Mouse (Mus musculus) brain, embryonic 14.5 days (tissue): ENCODE data around the gene Stk38.

ENCODE experiments used
- CTCF ChIP-seq: fragments of 200-500 bp; IDR thresholded peaks from 2 replicates; pipeline ENCODE4 v1.5.1; 2012; ENCODE audit warnings: inconsistent platforms, mild to moderate bottlenecking, moderate library complexity, borderline replicate concordance; ENCODE audit not compliant: insufficient read depth, insufficient read length; ENCODE audit errors: extremely low read depth
- POLR2A ChIP-seq: fragments of 200-500 bp; IDR thresholded peaks from 2 replicates; pipeline ENCODE4 v1.6.1; 2012; ENCODE audit warnings: mild to moderate bottlenecking, inconsistent platforms, borderline replicate concordance; ENCODE audit not compliant: poor library complexity, insufficient read depth, insufficient read length, severe bottlenecking; ENCODE audit errors: extremely low read depth

GRCm38 (mm10) chr17:29000465-29000864, 7.3 kb downstream of the Stk38 start:
- TF ChIP-seq CTCF (no peak), POLR2A (no peak)
